Mouse (Mus musculus): ENCODE data around the gene Slc25a12.

GRCm38 (mm10) chr2:71354055-71354425 is 13.5 kb downstream of the Slc25a12 start:
- TF ChIP-seq CTCF (IDR thresholded peaks at IDR 0.05; ENCODE audit: low read depth, low read length) (no peak), POLR2A (IDR thresholded peaks at IDR 0.05; ENCODE audit: extremely low read depth, insufficient read depth, low read length) (no peak)
